Mouse (Mus musculus) CD4-positive, CD25-positive, alpha-beta regulatory T cell, adult 2 months (primary cell): ENCODE results near the gene Fam184a.
"Not testable (repeated sequence)": the region's sequence is repeated elsewhere in the genome, so short reads cannot be mapped to it uniquely, and the experiment has no call there.

Experiments used
- DNase-seq: peaks from one replicate; pipeline ENCODE4 v3.0.0-alpha.2; 2012; ENCODE audit warnings: low read depth, low spot score

The Fam184a gene

DNA sequence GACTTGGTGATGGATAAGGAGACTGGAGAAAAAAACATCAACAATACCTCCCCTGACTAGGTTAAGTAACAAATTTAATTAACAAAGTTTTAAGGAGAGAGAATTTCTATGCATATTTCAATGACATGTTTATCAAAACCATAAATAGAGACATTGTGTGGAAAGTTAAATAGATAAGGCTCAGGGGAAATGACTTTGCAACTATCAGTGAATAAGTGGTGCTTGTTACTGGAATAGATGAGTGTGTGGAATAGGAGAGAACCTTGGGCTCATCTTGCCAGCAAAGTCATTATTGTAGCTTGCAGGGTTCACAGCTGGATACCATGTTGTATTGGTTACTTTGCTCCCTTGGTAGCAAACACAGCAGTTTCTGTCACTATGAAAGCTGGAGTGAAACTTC lies 59.7 kb downstream of the Fam184a start:
- DNase-seq, result no peak

DNA sequence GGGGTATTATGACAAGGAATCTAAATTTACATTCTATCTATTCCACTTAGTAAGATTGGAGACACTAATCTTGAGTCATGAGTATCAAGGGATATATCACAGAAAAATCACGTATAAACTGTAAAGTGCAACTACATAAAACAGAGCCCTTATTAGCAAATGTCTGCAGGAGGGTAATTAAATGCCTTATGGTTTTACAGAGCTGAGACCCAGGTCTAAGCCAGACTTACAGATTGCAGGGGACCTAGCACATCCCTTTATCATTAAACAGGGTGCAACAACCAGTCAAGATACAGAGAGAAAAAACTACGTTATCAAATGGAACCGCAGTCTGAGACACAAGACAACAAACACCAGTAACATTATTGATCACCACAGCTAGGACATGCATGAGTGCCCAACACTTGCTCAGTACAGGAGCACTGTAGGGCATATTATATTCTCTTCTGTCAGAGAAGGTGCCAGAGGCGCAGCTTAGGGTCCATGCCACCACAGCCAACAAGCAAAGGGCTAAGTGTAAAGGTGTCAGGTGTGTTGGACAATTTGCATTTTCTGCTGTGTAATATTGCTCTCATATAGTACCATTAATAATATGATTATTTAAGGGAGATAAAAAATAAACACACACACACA lies 61.9 kb downstream of the Fam184a start:
- no peak for DNase-seq

- DNase-seq, result no peak
Observed at GRCm38 (mm10) chr10:53688533-53688932, 62.4 kb downstream of the Fam184a start.

DNA sequence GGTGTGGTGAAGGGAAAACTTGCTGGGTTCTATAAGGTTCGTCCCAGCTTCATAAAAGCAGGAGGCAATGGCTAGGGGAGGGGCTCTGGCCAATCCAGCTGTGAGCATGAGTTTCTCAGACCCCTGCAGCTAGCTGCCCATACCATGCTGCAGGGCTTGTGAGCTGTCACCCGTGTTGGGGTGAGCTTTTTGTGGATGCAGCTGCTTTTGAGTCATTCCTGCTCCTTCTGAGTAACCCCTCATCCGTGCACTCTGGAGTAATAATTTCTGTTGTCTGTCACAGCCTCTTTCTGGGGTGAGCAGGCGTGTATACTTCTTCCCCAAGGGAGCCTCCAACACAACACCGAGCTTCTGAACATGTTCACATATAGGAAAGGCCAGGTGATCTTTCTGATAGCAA lies 63.0 kb downstream of the Fam184a start:
- DNase-seq, result no peak

DNA sequence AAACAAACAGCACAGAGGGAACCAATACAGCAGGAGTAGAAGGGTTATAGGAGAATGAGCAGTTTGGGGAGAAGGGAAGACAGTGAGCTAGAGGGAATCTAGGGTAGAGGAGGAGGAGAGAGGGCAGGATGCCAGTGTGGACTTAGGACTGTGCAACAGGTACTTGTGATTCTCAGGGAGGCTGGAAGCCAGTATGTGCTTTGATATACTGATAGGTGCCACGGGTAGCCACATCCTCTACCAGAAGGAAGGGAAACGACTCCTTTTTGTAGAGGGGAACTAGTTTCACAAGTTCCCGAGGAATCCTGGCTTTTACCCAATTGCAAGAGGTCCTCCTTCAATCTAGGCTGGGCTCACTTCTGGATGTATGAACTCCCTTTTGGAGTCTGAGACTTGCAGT lies 65.1 kb downstream of the Fam184a start:
- no peak for DNase-seq

DNA sequence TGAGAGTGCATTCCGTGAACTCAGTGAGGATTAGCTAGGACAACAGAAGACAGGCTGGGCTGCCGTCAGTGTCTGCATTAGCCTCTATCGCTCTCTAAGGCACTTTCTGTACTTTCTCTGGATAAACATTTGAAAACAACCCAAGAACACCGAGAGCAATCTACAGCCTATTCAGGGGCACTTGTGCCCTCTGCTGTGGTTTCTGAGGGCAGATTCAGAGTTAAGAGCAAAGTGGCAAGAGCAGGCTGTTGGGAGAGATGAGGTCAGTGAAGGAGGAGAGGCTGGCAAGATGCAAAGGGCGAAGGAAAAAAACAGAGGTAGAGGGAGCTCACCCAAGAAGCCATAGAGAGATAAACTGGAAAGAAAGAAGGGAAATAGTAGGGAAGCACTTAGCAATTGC lies 67.7 kb downstream of the Fam184a start:
- no peak for DNase-seq

DNA sequence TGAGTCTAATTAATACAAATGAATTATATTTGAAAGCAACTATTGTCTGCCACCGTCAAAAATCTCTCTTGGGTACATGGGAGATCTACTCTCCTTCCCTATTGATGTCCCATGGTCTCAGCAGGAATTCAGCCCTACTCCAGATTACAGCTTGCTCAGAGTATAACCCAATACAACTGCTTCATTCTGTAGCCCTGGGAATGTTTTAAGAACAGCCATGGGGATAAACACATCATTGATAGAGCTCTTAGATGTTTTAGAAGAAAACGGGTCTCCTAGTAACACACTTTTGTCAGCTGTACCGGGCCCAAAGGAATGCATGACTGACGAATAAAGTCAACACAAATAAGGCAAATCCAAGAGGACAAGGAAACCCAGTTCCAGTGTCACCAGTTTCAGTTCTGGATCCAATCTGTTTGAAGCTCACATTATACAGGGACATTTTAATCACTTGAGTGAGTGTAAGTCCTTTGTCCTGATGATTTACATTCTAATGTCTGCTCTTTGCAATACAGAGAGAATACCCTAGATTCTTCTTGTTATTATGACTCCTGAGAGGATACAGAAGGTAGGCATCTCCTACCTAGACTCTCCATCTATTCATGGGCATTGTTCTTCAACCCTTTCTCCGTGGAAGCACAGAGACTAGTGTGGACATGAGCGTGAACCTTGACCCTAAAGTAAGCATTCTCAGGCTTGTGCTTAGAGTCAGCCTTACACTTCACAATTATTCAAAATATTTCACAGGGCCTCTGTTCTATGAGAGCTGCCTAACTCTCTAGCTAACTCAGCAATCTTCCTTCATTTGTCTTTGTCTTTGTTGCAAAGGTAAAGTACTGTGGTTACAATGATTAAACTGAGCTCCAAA lies 71.0 kb downstream of the Fam184a start:
- DNase-seq, result no peak

DNA sequence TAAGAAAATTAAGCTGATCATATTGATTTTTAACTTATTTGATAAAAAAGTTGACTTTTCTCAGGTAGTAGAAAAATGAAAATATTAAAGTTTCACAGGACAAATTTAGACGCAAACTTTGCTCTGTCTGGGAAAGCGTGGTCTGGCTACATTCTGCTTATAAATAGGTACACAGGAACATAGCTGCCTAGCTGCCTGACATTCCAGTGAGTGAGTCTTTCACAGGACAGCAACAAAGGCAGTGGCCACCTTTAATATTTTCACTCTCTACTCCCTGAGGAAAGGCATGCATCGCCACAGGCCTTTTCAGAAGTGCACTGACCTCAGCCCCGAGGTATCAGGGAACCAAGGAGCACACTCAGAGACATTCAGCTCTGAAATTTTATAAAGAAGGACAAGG lies 89.1 kb downstream of the Fam184a start:
- no peak for DNase-seq

- DNase-seq, result peak; percentile 16
Observed at GRCm38 (mm10) chr10:53654239-53654638, 96.7 kb downstream of the Fam184a start.

- DNase-seq, result peak; percentile 12
Observed at GRCm38 (mm10) chr10:53650683-53651082, 100.2 kb downstream of the Fam184a start.

DNA sequence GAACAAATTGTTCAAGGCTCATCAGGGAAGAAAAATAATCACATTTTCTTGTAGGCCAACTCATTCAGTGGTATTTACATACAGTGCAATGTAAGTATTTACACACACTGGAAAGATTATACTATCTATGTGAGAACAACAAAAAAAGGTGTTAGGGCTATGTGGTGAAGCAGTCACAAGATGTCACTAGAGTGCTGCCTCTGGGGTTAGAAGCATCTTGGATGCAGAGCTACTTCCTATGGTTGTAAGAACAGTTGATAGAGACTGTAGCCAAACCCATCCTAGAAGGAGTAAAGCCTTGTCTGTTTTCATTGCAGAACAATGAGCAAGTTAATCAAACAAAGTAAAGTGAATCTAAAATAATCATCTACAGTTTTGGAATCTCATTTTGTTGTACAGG lies 109.4 kb downstream of the Fam184a start:
- peak; percentile 50 for DNase-seq

- DNase-seq, result no peak
Observed at GRCm38 (mm10) chr10:53635246-53635971, 115.5 kb downstream of the Fam184a start.

DNA sequence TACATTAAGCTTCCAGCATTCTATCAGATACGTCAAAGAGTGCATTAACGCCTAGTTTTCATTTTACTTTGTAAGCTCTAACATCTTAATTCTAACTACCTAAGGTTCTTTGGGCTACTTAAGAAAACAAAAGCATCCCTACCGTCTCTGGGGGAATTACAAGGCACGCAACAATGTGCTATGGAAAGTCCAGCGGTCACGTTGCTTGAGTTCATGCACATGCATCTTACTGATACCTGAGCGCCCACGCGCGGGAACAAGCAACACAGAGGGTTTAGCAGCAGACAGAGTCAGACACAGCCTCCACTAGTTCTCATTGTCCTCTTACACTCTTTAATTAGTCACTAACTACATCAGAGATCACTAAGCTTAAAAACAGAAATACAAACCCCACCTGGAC lies 116.8 kb downstream of the Fam184a start:
- DNase-seq, result no peak

- not testable (repeated sequence) for DNase-seq
Observed at GRCm38 (mm10) chr10:53630339-53630738, 120.6 kb downstream of the Fam184a start, which contains the start of gene Mcm9. TSS of gene Mcm9 (minus strand) at chr10:53630439.

- DNase-seq, result peak; percentile 96
Observed at GRCm38 (mm10) chr10:53629918-53630250, 121.0 kb downstream of the Fam184a start.

- peak; percentile 96 for DNase-seq
Observed at GRCm38 (mm10) chr10:53629247-53629917, 121.5 kb downstream of the Fam184a start.

DNA sequence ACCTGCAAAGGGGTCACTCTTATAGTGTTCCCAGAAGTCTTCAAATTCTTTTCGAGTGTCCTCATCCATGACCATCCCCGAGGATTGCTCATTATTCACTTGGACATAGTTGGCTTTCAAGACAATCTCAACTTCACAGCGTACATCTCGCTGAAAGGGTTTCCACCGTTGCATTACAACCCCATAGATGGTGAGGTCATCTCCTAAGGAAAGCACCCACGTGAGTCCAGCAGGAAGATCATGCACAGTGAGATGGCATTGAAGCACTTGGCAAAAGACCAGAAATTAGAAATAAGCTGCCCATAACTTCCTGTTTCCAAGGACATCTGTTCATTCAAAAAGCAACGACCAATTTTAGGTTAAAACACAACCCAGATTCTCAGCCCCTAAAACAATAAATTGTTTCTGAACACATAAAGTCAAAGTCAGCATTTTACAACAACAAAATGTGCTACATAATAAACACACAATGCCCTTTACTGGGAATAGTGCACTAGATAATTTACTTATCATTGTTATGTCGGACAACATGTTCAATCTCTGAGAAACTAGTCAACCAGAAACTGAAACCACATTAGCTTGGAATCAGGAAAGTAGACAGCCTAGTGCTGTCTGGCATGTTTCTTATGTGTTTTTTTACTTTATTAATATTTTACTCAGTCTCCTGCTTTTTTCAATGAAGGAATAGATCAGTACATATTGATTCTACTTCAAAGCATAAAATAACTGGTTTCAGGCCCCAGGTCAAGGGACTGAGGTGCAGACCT lies 134.9 kb downstream of the Fam184a start:
- DNase-seq, result no peak

DNA sequence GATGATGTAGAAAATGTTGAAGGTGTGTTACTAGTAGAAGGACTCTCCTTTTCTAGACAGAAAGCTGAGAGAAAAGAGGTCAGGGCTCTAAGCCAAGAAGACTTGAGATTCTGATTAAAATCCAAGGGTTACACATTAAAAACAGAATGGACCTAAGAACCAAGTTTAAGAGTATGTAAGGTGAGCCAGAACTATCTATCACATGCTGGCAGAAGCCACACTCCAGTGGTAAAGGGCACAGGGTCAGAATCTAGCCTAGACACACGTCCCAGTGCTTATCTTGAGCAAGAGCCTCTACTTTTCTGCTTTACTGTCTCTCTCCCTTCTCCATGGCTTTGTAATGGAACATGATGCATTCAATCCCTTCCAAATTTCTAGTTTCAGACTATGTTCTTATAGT lies 137.0 kb downstream of the Fam184a start:
- no peak for DNase-seq

DNA sequence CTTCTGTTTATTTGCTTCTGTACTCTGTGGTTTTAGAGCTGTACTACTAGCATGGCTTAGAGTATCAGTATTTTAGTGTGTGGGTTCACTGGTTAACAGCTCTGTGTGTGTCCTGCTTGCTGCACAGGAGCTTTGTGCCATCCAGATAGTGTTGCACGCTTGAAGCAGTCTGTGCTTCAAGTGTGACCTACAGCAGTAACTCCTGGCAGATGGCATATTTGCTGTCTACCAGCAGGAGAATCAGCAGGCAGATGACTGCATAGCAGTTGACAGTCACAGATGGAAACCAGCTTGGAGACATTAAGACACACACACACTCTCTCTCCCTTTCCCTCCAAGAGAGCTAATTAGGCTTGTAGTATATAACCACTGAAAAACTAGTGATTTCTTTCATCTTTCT lies 138.8 kb downstream of the Fam184a start:
- DNase-seq, result no peak

DNA sequence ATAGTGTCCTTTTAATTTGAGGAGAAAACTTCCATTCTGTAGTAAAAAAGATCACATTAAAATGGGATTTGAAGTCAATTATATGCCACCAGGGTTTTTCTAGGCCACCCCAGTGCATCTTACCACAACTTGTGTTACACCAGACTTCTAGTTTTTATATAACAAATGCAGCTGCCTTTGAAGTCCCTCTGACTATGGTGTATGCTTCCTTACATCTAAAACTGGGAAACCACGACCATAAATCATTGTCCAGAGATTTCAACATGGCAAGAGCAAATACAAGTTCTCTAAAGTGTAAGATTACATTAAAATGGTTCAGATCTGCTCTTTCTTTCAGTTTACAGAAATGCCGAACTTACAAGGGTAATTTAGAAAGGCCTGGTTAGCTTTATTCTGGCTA lies 142.6 kb downstream of the Fam184a start:
- no peak for DNase-seq

GRCm38 (mm10) chr10:53605328-53605727 lies 145.6 kb downstream of the Fam184a start:
- peak; percentile 16 for DNase-seq
